Mouse (Mus musculus): ENCODE results near the gene Dock1. TPM values are rescaled to one million over a fixed set of nuclear protein-coding genes. Genes with fewer than 3 reads are reported as not detected.

Gene Dock1
- total RNA-seq, 2 experiments from 2014 or later, result 8.3 to 9.4 TPM

DNA sequence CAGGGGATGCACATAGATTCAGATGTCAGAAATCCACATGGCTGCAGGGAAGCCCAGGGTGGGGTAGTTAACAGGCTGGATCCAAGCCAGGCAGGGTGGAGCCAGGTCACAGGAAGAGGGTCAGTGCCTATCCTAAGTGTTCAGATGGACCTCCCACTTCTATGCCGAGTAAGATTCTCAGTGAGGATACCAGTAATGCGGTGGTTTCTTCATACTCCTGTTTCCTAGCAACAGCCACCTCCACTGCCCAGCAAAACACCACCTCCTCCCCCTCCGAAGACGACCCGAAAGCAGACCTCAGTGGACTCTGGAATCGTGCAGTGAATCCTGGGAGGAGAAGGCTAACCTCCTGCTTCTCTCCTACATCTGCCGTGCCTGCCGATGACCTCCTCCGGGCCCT, 501.8 kb downstream of the Dock1 start:
- no peak for DNase-seq

DNA sequence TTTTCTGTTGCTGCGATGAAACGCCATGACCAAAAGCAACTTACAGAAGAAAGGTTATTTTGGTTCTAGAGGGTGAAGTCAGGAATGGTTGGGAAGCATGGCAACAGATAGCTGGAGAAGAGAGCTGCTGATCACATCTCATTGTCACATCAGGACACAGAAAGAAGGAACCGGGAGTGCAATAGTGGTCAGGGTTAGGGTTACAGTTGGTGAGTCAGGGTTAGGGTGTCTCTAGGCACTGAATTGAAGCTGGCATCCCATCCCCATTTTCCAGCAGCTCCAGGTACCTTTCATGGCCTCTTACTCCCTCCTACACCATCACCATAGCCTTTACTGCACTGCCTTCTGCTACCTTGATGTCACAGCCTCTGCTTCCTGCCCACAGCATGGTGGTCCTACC, 523.7 kb downstream of the Dock1 start:
- DNase-seq, result no peak

DNA sequence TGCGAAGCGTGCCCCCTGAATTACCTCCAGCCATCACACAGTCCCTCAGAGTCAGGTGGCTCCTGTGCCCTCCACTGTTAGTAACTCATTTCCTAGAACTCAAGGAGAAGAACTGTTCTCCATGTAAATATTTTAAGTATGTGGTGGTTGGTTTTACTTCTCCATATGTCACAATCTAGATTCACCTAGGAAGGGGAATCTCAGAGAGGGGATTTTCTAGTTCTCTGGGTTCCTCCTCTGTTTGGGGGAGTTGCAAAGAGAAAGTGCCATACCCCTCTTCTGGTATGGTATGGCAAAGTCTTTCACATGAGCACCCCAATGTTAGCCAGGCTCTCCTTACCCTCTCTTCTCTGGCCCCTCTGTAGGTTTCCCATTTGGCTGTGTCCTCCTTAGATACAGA, 525.2 kb downstream of the Dock1 start:
- DNase-seq, result no peak

DNA sequence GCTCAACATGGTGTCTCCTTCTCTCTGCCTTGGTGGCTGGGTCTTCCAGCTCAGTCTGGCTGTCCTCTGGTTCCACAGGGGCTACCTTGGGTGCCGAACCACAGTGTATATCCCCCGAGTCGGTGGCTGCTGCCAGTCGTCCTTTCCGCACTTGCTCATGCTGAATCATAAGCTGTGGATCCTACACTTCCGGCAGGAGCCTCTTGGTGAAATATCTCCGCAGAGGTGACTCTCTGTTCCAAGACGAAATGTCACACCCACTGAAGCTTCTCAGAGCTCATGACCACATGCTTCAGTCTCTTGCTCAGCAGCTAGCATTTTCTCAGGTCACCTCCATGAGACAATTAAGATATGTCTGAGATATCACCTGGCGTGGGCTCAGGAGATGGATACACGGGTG, 526.4 kb downstream of the Dock1 start:
- no peak for DNase-seq

DNA sequence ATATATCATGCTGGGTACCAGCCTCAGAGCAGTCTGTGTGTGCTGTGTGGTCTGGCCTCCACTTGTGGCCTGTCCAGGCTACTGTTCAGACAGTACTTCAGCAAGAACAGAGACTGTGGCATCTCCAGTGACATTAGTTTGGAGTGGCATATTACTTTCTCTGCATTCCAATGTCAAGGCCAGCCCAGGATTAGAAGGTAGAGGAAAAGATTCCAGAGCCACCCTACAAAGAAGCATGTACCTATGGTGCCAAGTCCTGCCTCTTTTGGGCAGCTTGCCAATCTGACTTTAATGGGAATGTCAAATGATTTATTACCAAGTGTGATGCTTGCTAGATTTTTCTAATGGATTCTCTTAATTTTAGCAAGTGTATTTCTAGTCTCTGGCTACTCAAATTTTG, 533.5 kb downstream of the Dock1 start:
- no peak for DNase-seq

DNA sequence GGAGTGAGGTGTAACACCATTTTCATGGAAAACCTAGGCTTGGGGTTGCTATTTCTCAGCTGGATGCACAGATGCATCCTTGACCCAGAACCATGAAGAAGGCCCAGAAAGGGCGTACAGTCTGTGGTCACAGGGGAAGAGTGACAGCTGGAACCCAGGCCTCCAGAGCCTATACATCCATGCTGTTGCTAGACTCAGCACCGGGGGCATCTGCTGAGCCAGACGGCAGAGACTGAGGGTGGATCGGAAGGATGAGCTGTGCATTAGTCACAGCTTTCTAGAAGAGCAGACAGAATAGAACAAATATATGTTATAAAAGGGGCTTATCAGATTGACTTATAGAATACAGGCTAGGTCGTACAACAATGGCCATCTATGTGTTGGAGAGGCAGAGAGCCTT, 534.7 kb downstream of the Dock1 start:
- DNase-seq, result no peak

DNA sequence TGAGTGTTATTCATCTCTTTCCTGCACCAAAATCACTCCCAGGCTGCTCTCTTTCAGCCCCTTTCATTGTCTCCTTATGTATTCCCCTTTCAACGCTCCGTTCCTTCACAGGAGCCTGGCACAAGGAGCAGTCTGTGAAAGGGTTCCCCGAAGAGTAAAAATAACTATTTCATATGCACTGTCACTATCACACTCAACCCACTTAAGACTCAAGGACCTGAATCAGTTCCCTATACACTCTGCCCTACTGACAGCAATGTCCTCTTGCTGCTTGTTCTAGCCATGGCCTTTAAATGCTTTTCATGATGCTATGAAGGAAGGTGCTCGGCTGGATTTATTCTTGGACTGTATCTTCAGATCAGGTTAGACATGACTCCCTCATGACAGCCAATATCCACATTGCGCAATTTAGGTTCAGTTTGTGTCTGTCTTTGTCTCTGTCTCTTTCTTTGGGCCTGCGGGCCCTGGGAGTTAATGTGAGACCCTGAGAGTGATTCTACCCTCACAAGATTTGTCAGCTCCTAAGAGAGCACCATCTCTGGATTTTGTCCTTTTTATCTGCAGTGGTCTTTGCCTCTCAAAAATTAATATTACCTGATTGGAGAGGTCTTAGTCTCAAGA, 538.6 kb downstream of the Dock1 start:
- no peak for DNase-seq

DNA sequence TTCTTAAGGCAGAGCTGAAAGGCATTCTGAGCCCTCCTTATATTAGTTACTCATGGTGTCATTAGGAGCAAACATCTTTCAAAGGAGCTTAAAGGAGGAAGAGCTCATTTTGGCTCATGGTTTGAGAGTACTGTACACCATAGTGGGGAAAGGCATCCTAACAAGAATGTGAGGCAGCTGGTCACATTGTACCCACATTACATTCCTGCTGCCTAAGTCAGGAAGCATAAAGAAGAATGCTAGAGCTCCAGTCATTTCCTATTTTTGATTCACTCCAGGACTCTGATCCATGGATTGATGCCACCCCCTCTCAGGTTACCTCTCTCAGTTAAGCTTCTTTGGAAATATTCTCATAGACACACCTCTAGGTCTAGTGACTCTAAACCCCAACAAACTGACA, 539.8 kb downstream of the Dock1 start:
- DNase-seq, result no peak

DNA sequence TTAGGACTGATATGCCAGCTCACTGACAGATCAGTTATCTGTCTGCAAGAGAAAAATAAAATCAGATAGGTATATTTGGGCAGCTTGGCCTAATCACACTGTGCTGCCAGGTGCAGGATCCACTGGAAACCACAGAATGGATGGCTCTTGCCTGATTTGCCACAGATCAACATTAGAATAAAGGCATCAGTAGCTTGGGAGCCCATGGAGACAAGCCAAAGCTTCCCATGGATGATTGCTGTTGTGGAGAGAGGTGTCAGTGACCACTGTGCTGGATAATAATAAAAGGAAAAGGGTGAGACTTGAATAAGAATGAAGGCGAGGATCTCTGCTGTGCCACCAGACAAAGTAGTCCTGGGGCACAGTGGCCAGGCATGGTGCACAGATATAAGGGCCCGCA, 540.4 kb downstream of the Dock1 start:
- no peak for DNase-seq

DNA sequence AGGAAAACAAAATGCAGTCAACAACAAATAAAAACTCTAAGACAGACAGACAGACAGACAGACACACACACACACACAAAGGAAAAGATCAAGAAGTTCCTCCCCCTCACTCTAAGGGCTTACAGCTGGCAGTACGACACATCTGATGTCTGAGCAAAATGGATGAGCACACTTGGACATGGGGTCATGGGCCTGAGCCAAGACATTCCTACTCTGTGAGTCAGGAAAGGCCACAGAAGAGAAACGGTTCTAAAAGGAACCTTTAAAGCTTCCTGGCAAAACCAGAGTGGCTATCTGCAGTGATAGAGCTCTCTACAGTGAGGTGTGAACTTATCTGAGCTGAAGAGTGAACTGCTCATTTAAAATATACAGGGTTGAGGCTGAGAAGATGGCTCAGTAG, 542.1 kb downstream of the Dock1 start:
- DNase-seq, result peak; percentile 36

DNA sequence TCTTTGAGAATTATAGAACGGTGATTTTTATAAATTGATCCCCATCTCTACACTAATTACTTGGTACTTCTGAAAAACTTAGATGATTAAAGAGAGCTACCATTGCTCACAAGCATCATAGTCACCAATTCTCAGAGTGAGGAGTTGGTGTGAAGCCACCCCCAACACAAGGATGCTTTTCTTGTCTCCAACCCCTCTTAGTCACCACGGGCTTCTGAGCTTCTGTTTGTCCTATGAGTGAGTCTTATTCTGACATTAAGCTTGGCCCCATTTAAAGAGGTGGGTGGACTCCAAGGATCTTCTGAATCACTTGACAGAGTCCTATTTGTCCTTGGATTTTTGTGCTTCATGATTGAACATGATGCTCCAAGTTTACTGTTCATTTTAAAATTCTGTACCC, 551.0 kb downstream of the Dock1 start:
- DNase-seq, result no peak
